Comparison of ENCODE assay signal across 20 mouse cellular contexts in the genomic region with DNA sequence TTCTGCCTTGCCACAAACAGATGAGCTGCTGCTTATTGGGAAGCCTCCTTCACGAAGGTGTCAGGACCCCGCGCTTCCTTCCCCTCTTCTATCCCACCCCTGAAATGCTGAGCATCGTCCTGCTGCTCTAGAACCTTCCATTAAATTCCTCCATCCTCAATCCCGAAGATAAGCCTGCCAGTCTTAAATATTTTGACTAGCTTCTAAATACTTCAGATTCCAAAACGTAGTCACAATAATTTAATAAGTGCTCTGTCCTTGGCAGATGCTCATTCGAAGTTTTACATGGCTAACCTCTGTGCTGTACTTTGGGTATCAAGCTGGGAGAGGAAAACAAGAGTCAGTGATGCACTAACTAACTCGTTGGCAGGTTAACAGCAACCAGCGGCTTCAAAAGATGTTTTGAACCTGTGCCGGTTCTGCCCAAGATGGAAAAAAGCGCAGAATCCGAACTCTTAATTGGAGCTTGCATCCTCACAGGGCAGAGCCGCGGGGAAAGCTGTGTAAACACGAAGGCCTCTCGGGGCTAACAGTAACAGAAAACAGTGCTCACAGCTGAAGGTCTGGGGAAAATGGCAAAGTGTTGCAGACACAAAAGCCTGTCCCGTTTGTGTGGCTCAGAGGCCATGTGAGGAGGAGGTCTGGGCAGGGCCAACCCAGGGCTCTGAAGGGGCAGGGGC.
DNase-seq lines count a peak whose midpoint lies in the region; ATAC-seq and TF ChIP-seq lines count a peak whose summit lies in the region.
"Had no signal": no experiment of that assay in that cellular context is flagged by ENCODE, and none has a peak within 500 bp of the region (broad histone marks: within the 10 kb centered on the region; RNA-seq: fewer than 3 reads in every experiment).

No protein-coding gene starts in this region.

- H3K27ac ChIP-seq in forebrain, embryonic 12.5 days, result peak overlapping the region; percentile 56; the same call in 1 of the 2 replicates
- no peak overlapping the region for H3K27ac ChIP-seq in forebrain, postnatal 0 days (ENCODE audit: low read depth, low read length)
- no peak overlapping the region for H3K27ac ChIP-seq in midbrain, embryonic 11.5 days (ENCODE audit: low read depth, low read length)
- no peak overlapping the region for H3K27ac ChIP-seq in midbrain, postnatal 0 days (ENCODE audit: low read depth, low read length)
- H3K27ac ChIP-seq in forebrain, embryonic 14.5 days (ENCODE audit: low read depth, low read length), result no peak overlapping the region
- H3K27ac ChIP-seq: embryonic facial prominence, embryonic 12.5 days; heart, embryonic 13.5 days; liver, embryonic 13.5 days; neural tube, embryonic 15.5 days had no signal

- TF ChIP-seq POLR2A in brain, embryonic 14.5 days (IDR thresholded peaks at IDR 0.05; ENCODE audit: borderline replicate concordance, extremely low read depth, insufficient read depth, insufficient read length, poor library complexity, severe bottlenecking), result no peak

- 0 out of 2 replicates have a peak, but pooled peaks cover 4% of the 10 kb centered on the region for H3K36me3 ChIP-seq in forebrain, embryonic 12.5 days (replicated peaks)
- no peaks in the 10 kb centered on the region for H3K36me3 ChIP-seq in forebrain, postnatal 0 days (ENCODE audit: insufficient read depth)
- no peaks in the 10 kb centered on the region for H3K36me3 ChIP-seq in midbrain, embryonic 11.5 days (ENCODE audit: control insufficient read depth, insufficient read depth, low read length)
- peaks cover 7% of the 10 kb centered on the region; the same call in 1 of the 2 replicates for H3K36me3 ChIP-seq in midbrain, postnatal 0 days (ENCODE audit: insufficient read depth, low read length)
- H3K36me3 ChIP-seq in forebrain, embryonic 14.5 days (ENCODE audit: control insufficient read depth, insufficient read depth, low read length), result no peaks in the 10 kb centered on the region
- H3K36me3 ChIP-seq: embryonic facial prominence, embryonic 12.5 days; heart, embryonic 13.5 days; liver, embryonic 13.5 days had no signal

- no peaks in the 10 kb centered on the region for H3K27me3 ChIP-seq in forebrain, embryonic 12.5 days
- no peaks in the 10 kb centered on the region for H3K27me3 ChIP-seq in forebrain, postnatal 0 days (ENCODE audit: insufficient read depth, low read length)
- no peaks in the 10 kb centered on the region for H3K27me3 ChIP-seq in midbrain, embryonic 11.5 days (ENCODE audit: control insufficient read depth, insufficient read depth, low read length)
- H3K27me3 ChIP-seq in midbrain, postnatal 0 days (ENCODE audit: insufficient read depth, low read length), result no peaks in the 10 kb centered on the region
- H3K27me3 ChIP-seq in forebrain, embryonic 14.5 days (replicated peaks; ENCODE audit: control insufficient read depth, insufficient read depth, low read length), result no peaks in the 10 kb centered on the region
- H3K27me3 ChIP-seq: embryonic facial prominence, embryonic 12.5 days; heart, embryonic 13.5 days; liver, embryonic 13.5 days; megakaryocyte, embryonic 14.5 days; neural tube, embryonic 15.5 days had no signal

- WGBS in forebrain, embryonic 12.5 days, result 65% methylated on average over 17 of the region's 17 CpGs
- 52% methylated on average over 17 of the region's 17 CpGs for WGBS in forebrain, postnatal 0 days
- 65% methylated on average over 17 of the region's 17 CpGs for WGBS in midbrain, embryonic 11.5 days
- 59% methylated on average over 17 of the region's 17 CpGs for WGBS in midbrain, postnatal 0 days
- WGBS in forebrain, embryonic 14.5 days, result 68% methylated on average over 17 of the region's 17 CpGs

- H3K4me3 ChIP-seq in forebrain, embryonic 12.5 days (replicated peaks), result no peak overlapping the region
- H3K4me3 ChIP-seq in forebrain, postnatal 0 days (ENCODE audit: low read depth, low read length), result no peak overlapping the region
- no peak overlapping the region for H3K4me3 ChIP-seq in midbrain, embryonic 11.5 days (ENCODE audit: low read depth, low read length)
- no peak overlapping the region for H3K4me3 ChIP-seq in midbrain, postnatal 0 days (ENCODE audit: low read depth, low read length)
- H3K4me3 ChIP-seq in forebrain, embryonic 14.5 days (ENCODE audit: low read depth, low read length), result no peak overlapping the region
- H3K4me3 ChIP-seq: embryonic facial prominence, embryonic 12.5 days; heart, embryonic 13.5 days; liver, embryonic 13.5 days; megakaryocyte, embryonic 14.5 days; myocyte; neural tube, embryonic 15.5 days had no signal

- DNase-seq in forebrain, postnatal 0 days, result no peak
- DNase-seq in midbrain, embryonic 11.5 days (ENCODE audit: low spot score, missing footprints), result peak; percentile 82
- DNase-seq in midbrain, postnatal 0 days (ENCODE audit: low spot score), result no peak
- DNase-seq in brain, embryonic 14.5 days (ENCODE audit: low read depth), result peak; percentile 47
- DNase-seq in forebrain, embryonic 14.5 days (ENCODE audit: low spot score), result peak; percentile 22
- DNase-seq in adipocyte (ENCODE audit: low spot score), result no peak
- DNase-seq in lung, postnatal 4 days, result no peak
- DNase-seq: adrenal gland, postnatal 36 days; heart, postnatal 4 days; kidney, adult 18-20 months; kidney, postnatal 14 days; liver, embryonic 13.5 days; spleen, adult 18-20 months had no signal

- no peaks in the 10 kb centered on the region for H3K9me3 ChIP-seq in forebrain, embryonic 12.5 days
- no peaks in the 10 kb centered on the region for H3K9me3 ChIP-seq in forebrain, postnatal 0 days (ENCODE audit: low read length)
- no peaks in the 10 kb centered on the region for H3K9me3 ChIP-seq in midbrain, embryonic 11.5 days (ENCODE audit: control insufficient read depth, low read length)
- H3K9me3 ChIP-seq in midbrain, postnatal 0 days (ENCODE audit: low read length), result no peaks in the 10 kb centered on the region
- no peaks in the 10 kb centered on the region for H3K9me3 ChIP-seq in forebrain, embryonic 14.5 days (replicated peaks; ENCODE audit: control insufficient read depth, low read length)
- H3K9me3 ChIP-seq: embryonic facial prominence, embryonic 12.5 days; heart, embryonic 13.5 days; liver, embryonic 13.5 days; neural tube, embryonic 15.5 days had no signal

- peaks cover 20% of the 10 kb centered on the region for H3K4me1 ChIP-seq in forebrain, embryonic 12.5 days
- no peaks in the 10 kb centered on the region for H3K4me1 ChIP-seq in forebrain, postnatal 0 days (ENCODE audit: insufficient read depth)
- H3K4me1 ChIP-seq in midbrain, embryonic 11.5 days (ENCODE audit: control insufficient read depth, insufficient read depth, low read length), result no peaks in the 10 kb centered on the region
- H3K4me1 ChIP-seq in midbrain, postnatal 0 days (ENCODE audit: insufficient read depth, low read length), result no peaks in the 10 kb centered on the region
- H3K4me1 ChIP-seq in forebrain, embryonic 14.5 days (ENCODE audit: control insufficient read depth, insufficient read depth, low read length), result peaks cover under 1% of the 10 kb centered on the region; the same call in 1 of the 2 replicates
- H3K4me1 ChIP-seq: liver, embryonic 13.5 days had no signal

- no peak overlapping the region for H3K4me2 ChIP-seq in forebrain, embryonic 12.5 days
- H3K4me2 ChIP-seq in forebrain, postnatal 0 days (ENCODE audit: low read depth), result no peak overlapping the region
- no peak overlapping the region for H3K4me2 ChIP-seq in midbrain, embryonic 11.5 days
- no peak overlapping the region for H3K4me2 ChIP-seq in midbrain, postnatal 0 days (ENCODE audit: low read depth, low read length, poor library complexity, severe bottlenecking)
- no peak overlapping the region for H3K4me2 ChIP-seq in forebrain, embryonic 14.5 days (ENCODE audit: low read length)
- H3K4me2 ChIP-seq: embryonic facial prominence, embryonic 12.5 days; heart, embryonic 13.5 days; liver, embryonic 13.5 days; neural tube, embryonic 15.5 days had no signal

- TF ChIP-seq CTCF in forebrain, postnatal 0 days (IDR thresholded peaks at IDR 0.05; ENCODE audit: low read depth), result no peak
- no peak for TF ChIP-seq CTCF in midbrain, postnatal 0 days (IDR thresholded peaks at IDR 0.05)
- no peak for TF ChIP-seq CTCF in brain, embryonic 14.5 days (IDR thresholded peaks at IDR 0.05; ENCODE audit: borderline replicate concordance, extremely low read depth, insufficient read depth, insufficient read length)

- no peak; the same call in 1 of the 2 replicates for ATAC-seq in forebrain, embryonic 12.5 days (ENCODE audit: low FRiP score)
- ATAC-seq in forebrain, postnatal 0 days, result no peak
- ATAC-seq in midbrain, embryonic 11.5 days (ENCODE audit: low FRiP score), result no peak
- no peak for ATAC-seq in midbrain, postnatal 0 days (ENCODE audit: low FRiP score)
- ATAC-seq in forebrain, embryonic 14.5 days, result no peak
- ATAC-seq: lung, postnatal 0 days had no signal

- H3K9ac ChIP-seq in forebrain, embryonic 12.5 days, result no peak overlapping the region
- H3K9ac ChIP-seq in forebrain, postnatal 0 days, result no peak overlapping the region
- no peak overlapping the region for H3K9ac ChIP-seq in midbrain, embryonic 11.5 days (ENCODE audit: low read length)
- no peak overlapping the region for H3K9ac ChIP-seq in midbrain, postnatal 0 days (replicated peaks; ENCODE audit: low read length, poor library complexity, severe bottlenecking)
- H3K9ac ChIP-seq in forebrain, embryonic 14.5 days (ENCODE audit: low read length), result no peak overlapping the region
- H3K9ac ChIP-seq: embryonic facial prominence, embryonic 12.5 days; heart, embryonic 13.5 days; liver, embryonic 13.5 days; neural tube, embryonic 15.5 days had no signal

Comparison
In these comparisons a context has a peak if more than half of its experiments do, and no peak if none do; other contexts are left out.
1. DNase-seq: peak in midbrain, embryonic 11.5 days (single experiment), brain, embryonic 14.5 days (single experiment) and forebrain, embryonic 14.5 days (single experiment); none in forebrain, postnatal 0 days (single experiment), midbrain, postnatal 0 days (single experiment), adipocyte (single experiment) and lung, postnatal 4 days (0 of 2).